Mouse (Mus musculus) heart, adult 2 months (tissue): ENCODE data around the gene Gm27029. TPM values are rescaled to one million over a fixed set of nuclear protein-coding genes. Genes with fewer than 3 reads are reported as not detected.

Source experiments
- DNase-seq, 2 experiments: peaks; one replicate each; pipeline ENCODE4 v3.0.0; 2021
- H3K27ac ChIP-seq: fragments of 200-600 bp; 2 replicates; pipeline ENCODE4 v1.8.1; 2022
- H3K27me3 ChIP-seq: fragments of 200-500 bp; 2 replicates; pipeline ENCODE4 v1.6.1; 2012; ENCODE audit warnings: mild to moderate bottlenecking, low read length, inconsistent platforms, mixed read lengths; ENCODE audit not compliant: control insufficient read depth, insufficient read depth
- H3K36me3 ChIP-seq: fragments of 200-500 bp; 2 replicates; pipeline ENCODE4 v1.6.1; 2012; ENCODE audit warnings: low read length, inconsistent platforms; ENCODE audit not compliant: control insufficient read depth, insufficient read depth
- H3K4me1 ChIP-seq: fragments of 200-500 bp; 2 replicates; pipeline ENCODE4 v1.6.1; 2011; ENCODE audit warnings: low read length; ENCODE audit not compliant: control insufficient read depth, insufficient read depth
- H3K4me3 ChIP-seq: fragments of 200-600 bp; 2 replicates; pipeline ENCODE4 v1.8.1; 2022
- H3K79me2 ChIP-seq: fragments of 200-500 bp; replicated peaks from 2 replicates; pipeline ENCODE4 v1.6.1; 2012; ENCODE audit warnings: mild to moderate bottlenecking, inconsistent platforms, low read length, moderate library complexity, mixed read lengths; ENCODE audit not compliant: control insufficient read depth, insufficient read depth
- H3K9ac ChIP-seq: fragments of 200-500 bp; 2 replicates; pipeline ENCODE4 v1.6.1; 2012; ENCODE audit warnings: low read depth, mild to moderate bottlenecking, control low read depth, inconsistent platforms, low read length, mixed read lengths
- CTCF ChIP-seq: fragments of 200-600 bp; IDR thresholded peaks from 2 replicates; pipeline ENCODE4 v1.8.1; 2022; ENCODE audit warnings: antibody characterized with exemption, mild to moderate bottlenecking, moderate library complexity
- EP300 ChIP-seq: fragments of 200-500 bp; IDR thresholded peaks from 2 replicates; pipeline ENCODE4 v1.6.1; 2011; ENCODE audit warnings: low read depth, low read length, control low read depth; ENCODE audit not compliant: insufficient read depth
- POLR2A ChIP-seq: fragments of 200-500 bp; IDR thresholded peaks from 2 replicates; pipeline ENCODE4 v1.6.1; 2011; ENCODE audit warnings: mild to moderate bottlenecking, low read depth, low read length, control low read depth; ENCODE audit not compliant: insufficient read depth
- WGBS: fragments of 180-500 bp; shearing (Covaris S2); methylation state at CpG from one replicate; pipeline ENCODE4 v1.1.7; 2018; 5-methylcytosine and 5-hydroxymethylcytosine counted together
- intact Hi-C: fragments of 180-260 bp; cut with DNase I; formaldehyde crosslinking; loops from one replicate; pipeline ENCODE4 v1.15.1; 2025
- microRNA-seq, 2 experiments: library from miRNA; unstranded; fragments of <30 nt; microRNA quantifications; one replicate each; pipeline ENCODE4 v1.2.0; 2021
- polyA plus RNA-seq: library from polyadenylated mRNA; depleted of rRNA; stranded (reverse); fragments of >200 nt; gene quantifications from 2 replicates; pipeline ENCODE4 v1.2.3, GENCODE M21; 2012; rRNA removed
- total RNA-seq, 2 experiments: library from RNA; stranded (reverse); gene quantifications; 2 replicates each; pipeline ENCODE4 v1.2.3; 2021

Gm27029 gene
- total and polyA plus RNA-seq, 3 experiments, result 1.3 to 10.2 (median 5.1) TPM

GRCm38 (mm10) chr11:101367326-101367935 is 57.2 kb downstream of the Gm27029 start, which contains the start of gene G6pc:
G6pc (plus strand) TSS chr11:101367561.
- no peak for DNase-seq
- WGBS, result 78% methylated on average over 8 of the region's 8 CpGs
- intact Hi-C loops, result no loop called here

GRCm38 (mm10) chr11:101364531-101364931 is 60.1 kb downstream of the Gm27029 start:
- intact Hi-C loops, result no loop called here

More at GRCm38 (mm10) chr11:101367326-101367935, 57.2 kb downstream of the Gm27029 start, which contains the start of gene G6pc:
- no peaks in the 10 kb centered on the region for H3K79me2 ChIP-seq
- H3K9ac ChIP-seq, result no peak within 1 kb of the TSS
- TF ChIP-seq EP300, result no peak
- no peak for TF ChIP-seq POLR2A
- TF ChIP-seq CTCF, result no peak
- no peaks in the 10 kb centered on the region for H3K4me1 ChIP-seq
- H3K27ac ChIP-seq, result no peak within 1 kb of the TSS
- no peak within 1 kb of the TSS for H3K4me3 ChIP-seq
- H3K36me3 ChIP-seq, result no peaks in the 10 kb centered on the region
- no peaks in the 10 kb centered on the region for H3K27me3 ChIP-seq

GRCm38 (mm10) chr11:101360651-101361113 is 63.9 kb downstream of the Gm27029 start:
- Histone ChIP-seq H3K36me3 (no peaks in the 10 kb centered on the region), H3K27ac (peak overlapping the region; percentile 75), H3K27me3 (no peaks in the 10 kb centered on the region), H3K9ac (no peak overlapping the region), H3K4me1 (peaks cover 11% of the 10 kb centered on the region), H3K4me3 (no peak overlapping the region), H3K79me2 (no peaks in the 10 kb centered on the region)
- DNase-seq, result peak in 1 of 2 experiments; percentile 23
- TF ChIP-seq EP300 (0 out of 2 replicates have a peak, but pooled peaks have one; percentile 21), CTCF (no peak)
- 21% methylated on average over 3 of the region's 3 CpGs for WGBS
- intact Hi-C loops, result loop anchor here (1.0 kb wide), 1 partner anchor 30 kb away; the partner anchor contains the start of gene Aoc3

More at GRCm38 (mm10) chr11:101364531-101364931, 60.1 kb downstream of the Gm27029 start:
- Histone ChIP-seq H3K27ac (no peak overlapping the region), H3K79me2 (no peaks in the 10 kb centered on the region), H3K4me3 (no peak overlapping the region), H3K27me3 (no peaks in the 10 kb centered on the region), H3K36me3 (no peaks in the 10 kb centered on the region), H3K9ac (no peak overlapping the region), H3K4me1 (peaks cover 9% of the 10 kb centered on the region)
- no peak for DNase-seq
- TF ChIP-seq EP300 (no peak), POLR2A (no peak), CTCF (no peak)
- 51% methylated on average over 5 of the region's 5 CpGs for WGBS

GRCm38 (mm10) chr11:101359776-101360175 is 64.8 kb downstream of the Gm27029 start:
- 45% methylated on average over 9 of the region's 9 CpGs for WGBS
- Histone ChIP-seq H3K27ac (peak overlapping the region; percentile 75), H3K4me1 (peaks cover 11% of the 10 kb centered on the region), H3K27me3 (no peaks in the 10 kb centered on the region), H3K9ac (no peak overlapping the region), H3K4me3 (no peak overlapping the region), H3K36me3 (no peaks in the 10 kb centered on the region), H3K79me2 (no peaks in the 10 kb centered on the region)
- DNase-seq, result peak in 1 of 2 experiments; percentile 17
- intact Hi-C loops, result loop anchor here (1.0 kb wide), 1 partner anchor 29 kb away; the partner anchor contains the start of gene Aoc3
- TF ChIP-seq POLR2A (no peak), EP300 (0 out of 2 replicates have a peak, but pooled peaks have one; percentile 39), CTCF (no peak)

- no peak overlapping the region for H3K27ac ChIP-seq
- H3K79me2 ChIP-seq, result no peaks in the 10 kb centered on the region
- no peak for DNase-seq
- no peaks in the 10 kb centered on the region for H3K36me3 ChIP-seq
- TF ChIP-seq POLR2A, result no peak
- TF ChIP-seq CTCF, result no peak
- TF ChIP-seq EP300, result no peak
- H3K4me3 ChIP-seq, result no peak overlapping the region
- H3K4me1 ChIP-seq, result peaks cover 11% of the 10 kb centered on the region
- H3K9ac ChIP-seq, result no peak overlapping the region
- intact Hi-C loops, result no loop called here
- WGBS, result 43% methylated on average over 3 of the region's 3 CpGs
- no peaks in the 10 kb centered on the region for H3K27me3 ChIP-seq
These were observed 67.0 kb downstream of the Gm27029 start for GRCm38 (mm10) chr11:101357505-101358182.

Small RNA genes within 50 kb of the gene (microRNA-seq; reads per million reads assigned to microRNA genes)
- gene Mir6929, result 2.8 to 6.2 reads per million in 2 experiments

Other genes starting within 250 kb of the Gm27029 start
- not detected for gene Ccr10, start 249.4 kb downstream of the Gm27029 start, total RNA-seq
- 0.14 TPM in 1 of 2 replicates, not detected in the other for gene Ccr10, start 249.4 kb downstream of the Gm27029 start, polyA plus RNA-seq
- 10 to 100 TPM; 29.8 to 31.4 TPM for gene Ezh1, start 198.3 kb downstream of the Gm27029 start, total RNA-seq
- 26.1 and 34.1 TPM in 2 replicates for gene Ezh1, start 198.3 kb downstream of the Gm27029 start, polyA plus RNA-seq
- gene Ramp2, start 178.8 kb downstream of the Gm27029 start, total RNA-seq, result 10 to 100 TPM; 89.1 to 90.3 TPM
- gene Ramp2, start 178.8 kb downstream of the Gm27029 start, polyA plus RNA-seq, result 130 and 172 TPM in 2 replicates
- 10 to 100 TPM; 82.5 to 90.1 TPM for gene Vps25, start 171.1 kb downstream of the Gm27029 start, total RNA-seq
- 83.2 and 96.8 TPM in 2 replicates for gene Vps25, start 171.1 kb downstream of the Gm27029 start, polyA plus RNA-seq
- 10 to 100 TPM in 1 of 2 experiments, 1 to 10 TPM in 1; 9.2 to 12.6 TPM for gene Wnk4, start 164.2 kb downstream of the Gm27029 start, total RNA-seq
- gene Wnk4, start 164.2 kb downstream of the Gm27029 start, polyA plus RNA-seq, result 12.1 and 13.9 TPM in 2 replicates
- gene Cntd1, start 145.8 kb downstream of the Gm27029 start, total RNA-seq, result under 1 TPM; 0.23 to 0.36 TPM
- gene Cntd1, start 145.8 kb downstream of the Gm27029 start, polyA plus RNA-seq, result 0.06 and 0.12 TPM in 2 replicates
- 100 to 1,000 TPM in 1 of 2 experiments, 10 to 100 TPM in 1; 88.4 to 101 TPM for gene Coa3, start 145.7 kb downstream of the Gm27029 start, total RNA-seq
- gene Coa3, start 145.7 kb downstream of the Gm27029 start, polyA plus RNA-seq, result 153 and 302 TPM in 2 replicates
- 10 to 100 TPM; 86.3 to 86.5 TPM for gene Becn1, start 122.5 kb downstream of the Gm27029 start, total RNA-seq
- 36.1 and 43.7 TPM in 2 replicates for gene Becn1, start 122.5 kb downstream of the Gm27029 start, polyA plus RNA-seq
- 100 to 1,000 TPM in 1 of 2 experiments, 10 to 100 TPM in 1; 81.9 to 112 TPM for gene Psme3, start 108.6 kb downstream of the Gm27029 start, total RNA-seq
- 55.5 and 69.1 TPM in 2 replicates for gene Psme3, start 108.6 kb downstream of the Gm27029 start, polyA plus RNA-seq
- gene Aoc2, start 99.7 kb downstream of the Gm27029 start, total RNA-seq, result 1 to 10 TPM; 1.6 to 2.2 TPM
- gene Aoc2, start 99.7 kb downstream of the Gm27029 start, polyA plus RNA-seq, result 1.9 and 2.3 TPM in 2 replicates
- gene Aoc3, start 94.2 kb downstream of the Gm27029 start, total RNA-seq, result 10 to 100 TPM; 11.5 to 13.3 TPM
- gene Aoc3, start 94.2 kb downstream of the Gm27029 start, polyA plus RNA-seq, result 21.8 and 22.0 TPM in 2 replicates
- not detected for gene G6pc, start 57.2 kb downstream of the Gm27029 start, total RNA-seq
- 0.15 TPM in 1 of 2 replicates, not detected in the other for gene G6pc, start 57.2 kb downstream of the Gm27029 start, polyA plus RNA-seq
- 10 to 100 TPM; 19.5 to 23.4 TPM for gene Aarsd1, start 7.2 kb downstream of the Gm27029 start, total RNA-seq
- 23.0 and 28.0 TPM in 2 replicates for gene Aarsd1, start 7.2 kb downstream of the Gm27029 start, polyA plus RNA-seq
- 10 to 100 TPM; 10.1 to 12.1 TPM for gene Rundc1, start 289 bp upstream of the Gm27029 start, total RNA-seq
- 12.0 and 14.7 TPM in 2 replicates for gene Rundc1, start 289 bp upstream of the Gm27029 start, polyA plus RNA-seq
- gene Ptges3l, start 537 bp upstream of the Gm27029 start, total RNA-seq, result 10 to 100 TPM; 50.6 to 58.3 TPM
- 56.8 and 81.6 TPM in 2 replicates for gene Ptges3l, start 537 bp upstream of the Gm27029 start, polyA plus RNA-seq
- 10 to 100 TPM; 38.3 to 48.4 TPM for gene Rpl27, start 17.5 kb upstream of the Gm27029 start, total RNA-seq
- 234 and 242 TPM in 2 replicates for gene Rpl27, start 17.5 kb upstream of the Gm27029 start, polyA plus RNA-seq
- 10 to 100 TPM; 11.5 to 12.6 TPM for gene Ifi35, start 23.6 kb upstream of the Gm27029 start, total RNA-seq
- gene Ifi35, start 23.6 kb upstream of the Gm27029 start, polyA plus RNA-seq, result 25.5 and 29.4 TPM in 2 replicates
- gene Rnd2, start 40.2 kb upstream of the Gm27029 start, total RNA-seq, result 1 to 10 TPM; 6.5 to 8.0 TPM
- 5.8 and 9.8 TPM in 2 replicates for gene Rnd2, start 40.2 kb upstream of the Gm27029 start, polyA plus RNA-seq
- 10 to 100 TPM; 20.4 to 21.4 TPM for gene Vat1, start 41.4 kb upstream of the Gm27029 start, total RNA-seq
- 29.6 and 35.0 TPM in 2 replicates for gene Vat1, start 41.4 kb upstream of the Gm27029 start, polyA plus RNA-seq
- under 1 TPM; 0.18 to 0.63 TPM for gene Brca1, start 127.2 kb upstream of the Gm27029 start, total RNA-seq
- gene Brca1, start 127.2 kb upstream of the Gm27029 start, polyA plus RNA-seq, result 0.06 and 0.20 TPM in 2 replicates
- 10 to 100 TPM; 86.2 to 98.9 TPM for gene Nbr1, start 127.4 kb upstream of the Gm27029 start, total RNA-seq
- 77.3 and 99.6 TPM in 2 replicates for gene Nbr1, start 127.4 kb upstream of the Gm27029 start, polyA plus RNA-seq
- gene Tmem106a, start 157.4 kb upstream of the Gm27029 start, total RNA-seq, result 1 to 10 TPM; 2.8 to 3.4 TPM
- 15.5 and 18.8 TPM in 2 replicates for gene Tmem106a, start 157.4 kb upstream of the Gm27029 start, polyA plus RNA-seq
- not detected for gene Gm11634, start 174.5 kb upstream of the Gm27029 start, total RNA-seq
- gene Gm11634, start 174.5 kb upstream of the Gm27029 start, polyA plus RNA-seq, result not detected in 2 replicates
- 10 to 100 TPM; 45.6 to 49.5 TPM for gene Rdm1, start 202.4 kb upstream of the Gm27029 start, total RNA-seq
- 42.3 and 49.8 TPM in 2 replicates for gene Rdm1, start 202.4 kb upstream of the Gm27029 start, polyA plus RNA-seq
- 10 to 100 TPM; 18.9 to 23.5 TPM for gene Arl4d, start 240.7 kb upstream of the Gm27029 start, total RNA-seq
- gene Arl4d, start 240.7 kb upstream of the Gm27029 start, polyA plus RNA-seq, result 23.4 and 27.8 TPM in 2 replicates